20 mouse cellular contexts compared by ENCODE assay signal in genomic region chr14:115760241-115760640, GRCm38 (mm10).
DNase-seq lines count a peak whose midpoint lies in the region; ATAC-seq and TF ChIP-seq lines count a peak whose summit lies in the region.
"Had no signal": no experiment of that assay in that cellular context is flagged by ENCODE, and none has a peak within 500 bp of the region (broad histone marks: within the 10 kb centered on the region; RNA-seq: fewer than 3 reads in every experiment).

No protein-coding gene starts in this region.

- no peak overlapping the region for H3K9ac ChIP-seq in forebrain, postnatal 0 days
- H3K9ac ChIP-seq: limb, embryonic 15.5 days; midbrain, embryonic 12.5 days had no signal

- ATAC-seq in forebrain, postnatal 0 days: peak; percentile 48; the same call in 1 of the 2 replicates
- ATAC-seq: CD4-positive, CD25-positive, alpha-beta regulatory T cell, adult 4 months; hindbrain, embryonic 16.5 days had no signal

- WGBS in forebrain, postnatal 0 days: 57% methylated on average over 5 of the region's 5 CpGs

- DNase-seq in layer of hippocampus, adult 18-20 months (ENCODE audit: low spot score in 2 of 2): peak; percentile 13 to 20
- DNase-seq in layer of hippocampus, adult 9-10 months (ENCODE audit: low spot score): no peak
- no peak for DNase-seq in forebrain, postnatal 0 days
- DNase-seq in left cerebral cortex, adult 18-20 months (ENCODE audit: low spot score in 2 of 2): peak; percentile 10 to 32
- peak; percentile 29 to 49 for DNase-seq in right cerebral cortex, postnatal 10 days (ENCODE audit: low spot score in 2 of 2)
- no peak for DNase-seq in kidney, postnatal 4 days
- DNase-seq in liver: no peak
- DNase-seq: adrenal gland, adult 8-10 months; cerebellum, adult 8-10 months; gastrocnemius, postnatal 14 days; kidney, adult 18-20 months; kidney, postnatal 14 days; lung, adult 2 months; lung, postnatal 4 days; thymus, adult 2 months had no signal

- no peak overlapping the region for H3K27ac ChIP-seq in forebrain, postnatal 0 days (ENCODE audit: low read depth, low read length)
- H3K27ac ChIP-seq: heart, embryonic 10.5 days; limb, embryonic 15.5 days; midbrain, embryonic 12.5 days had no signal

- no peak overlapping the region for H3K4me2 ChIP-seq in forebrain, postnatal 0 days (ENCODE audit: low read depth)
- H3K4me2 ChIP-seq: limb, embryonic 15.5 days; midbrain, embryonic 12.5 days had no signal

- no peak for TF ChIP-seq CTCF in forebrain, postnatal 0 days (IDR thresholded peaks at IDR 0.05; ENCODE audit: low read depth)

- no peaks in the 10 kb centered on the region for H3K4me1 ChIP-seq in forebrain, postnatal 0 days (ENCODE audit: insufficient read depth)
- H3K4me1 ChIP-seq: heart, embryonic 10.5 days; midbrain, embryonic 12.5 days had no signal

- no peaks in the 10 kb centered on the region for H3K9me3 ChIP-seq in forebrain, postnatal 0 days (ENCODE audit: low read length)
- H3K9me3 ChIP-seq: heart, embryonic 10.5 days; limb, embryonic 15.5 days; midbrain, embryonic 12.5 days had no signal

- H3K4me3 ChIP-seq in forebrain, postnatal 0 days (ENCODE audit: low read depth, low read length): no peak overlapping the region
- H3K4me3 ChIP-seq: heart, embryonic 10.5 days; limb, embryonic 15.5 days; midbrain, embryonic 12.5 days had no signal

- H3K27me3 ChIP-seq in forebrain, postnatal 0 days (ENCODE audit: insufficient read depth, low read length): no peaks in the 10 kb centered on the region
- H3K27me3 ChIP-seq: limb, embryonic 15.5 days; midbrain, embryonic 12.5 days had no signal

- no peaks in the 10 kb centered on the region for H3K36me3 ChIP-seq in forebrain, postnatal 0 days (ENCODE audit: insufficient read depth)
- H3K36me3 ChIP-seq: heart, embryonic 10.5 days; limb, embryonic 15.5 days; midbrain, embryonic 12.5 days had no signal

Comparison
In these comparisons a context has a peak if more than half of its experiments do, and no peak if none do; other contexts are left out.
1. DNase-seq: peak in layer of hippocampus, adult 18-20 months (2 of 2), left cerebral cortex, adult 18-20 months (2 of 2) and right cerebral cortex, postnatal 10 days (2 of 2); none in layer of hippocampus, adult 9-10 months (single experiment), forebrain, postnatal 0 days (single experiment), kidney, postnatal 4 days (0 of 2) and liver (single experiment).